Mouse (Mus musculus) E14TG2a.4 (cell line): ENCODE measurements around the gene Ell3.

Experiments used
- CTCF ChIP-seq: conservative IDR thresholded peaks from 2 replicates; pipeline ENCODE4 v1.5.1; 2014; ENCODE audit warnings: low read length
- NANOG ChIP-seq: IDR thresholded peaks from 2 replicates; pipeline ENCODE4 v1.6.1; 2014; ENCODE audit warnings: borderline replicate concordance, low read length, mixed read lengths
- POU5F1 ChIP-seq: IDR thresholded peaks from 2 replicates; pipeline ENCODE4 v1.6.1; 2014; ENCODE audit warnings: low read length, borderline replicate concordance

- TF ChIP-seq CTCF: no peak
- TF ChIP-seq POU5F1: no peak
- TF ChIP-seq NANOG: no peak
Observed at GRCm38 (mm10) chr2:121450093-121450492, 6.0 kb upstream of the Ell3 start.
